Mouse (Mus musculus): Measurements from ENCODE around the gene H2-M5.

GRCm38 (mm10) chr17:36970316-36970890 lies 18.9 kb downstream of the H2-M5 start:
- TF ChIP-seq CTCF (IDR thresholded peaks at IDR 0.05; ENCODE audit: control insufficient read depth, insufficient read depth, insufficient read length) (no peak), USF1 (IDR thresholded peaks at IDR 0.05; ENCODE audit: low read depth) (no peak), FOSL1 (IDR thresholded peaks at IDR 0.05; ENCODE audit: insufficient read depth, low read length, poor library complexity, severe bottlenecking) (no peak), MYOD1 (IDR thresholded peaks at IDR 0.05; ENCODE audit: control insufficient read depth, insufficient read length, low read depth) (no peak), MAX (IDR thresholded peaks at IDR 0.05) (no peak), MYOG (IDR thresholded peaks at IDR 0.05; ENCODE audit: control insufficient read depth, extremely low read depth, insufficient read length) (no peak), CEBPB (IDR thresholded peaks at IDR 0.05; ENCODE audit: low read depth) (no peak)
